Mouse (Mus musculus): Measurements from ENCODE around the gene Elf2. TPM values are rescaled to one million over a fixed set of nuclear protein-coding genes. Genes with fewer than 3 reads are reported as not detected.

The Elf2 gene
- polyA plus RNA-seq, 1 experiment: 106 TPM

GRCm38 (mm10) chr3:51372883-51373282 is 32.4 kb upstream of the Elf2 start:
- TF ChIP-seq POLR2A (IDR thresholded peaks at IDR 0.05; ENCODE audit: control insufficient read depth, extremely low read depth, insufficient read depth, low read length, poor library complexity) (no peak), CTCF (IDR thresholded peaks at IDR 0.05; ENCODE audit: borderline replicate concordance, control insufficient read depth, extremely low read depth, insufficient read depth, low read length, poor library complexity) (no peak)
- Histone ChIP-seq H3K36me3 (ENCODE audit: control insufficient read depth, insufficient read depth, low read length) (no peaks in the 10 kb centered on the region), H3K4me1 (replicated peaks; ENCODE audit: control insufficient read depth, insufficient read depth, low read length) (no peaks in the 10 kb centered on the region), H3K27ac (ENCODE audit: control insufficient read depth, insufficient read depth, low read length) (no peak overlapping the region), H3K4me3 (ENCODE audit: control insufficient read depth, insufficient read depth, low read length) (no peak overlapping the region), H3K27me3 (ENCODE audit: control insufficient read depth, insufficient read depth, low read length) (no peaks in the 10 kb centered on the region)
- 37% methylated on average over 5 of the region's 5 CpGs for WGBS
- no peak for DNase-seq

- no peaks in the 10 kb centered on the region for H3K27me3 ChIP-seq (ENCODE audit: control insufficient read depth, insufficient read depth, low read length)
- no peaks in the 10 kb centered on the region for H3K36me3 ChIP-seq (ENCODE audit: control insufficient read depth, insufficient read depth, low read length)
- WGBS: 99% methylated on average over 2 of the region's 2 CpGs
- no peak for TF ChIP-seq CTCF (IDR thresholded peaks at IDR 0.05; ENCODE audit: borderline replicate concordance, control insufficient read depth, extremely low read depth, insufficient read depth, low read length, poor library complexity)
- TF ChIP-seq POLR2A (IDR thresholded peaks at IDR 0.05; ENCODE audit: control insufficient read depth, extremely low read depth, insufficient read depth, low read length, poor library complexity): no peak
- no peak for DNase-seq
- no peak overlapping the region for H3K4me3 ChIP-seq (ENCODE audit: control insufficient read depth, insufficient read depth, low read length)
- no peak overlapping the region for H3K27ac ChIP-seq (ENCODE audit: control insufficient read depth, insufficient read depth, low read length)
- H3K4me1 ChIP-seq (replicated peaks; ENCODE audit: control insufficient read depth, insufficient read depth, low read length): no peaks in the 10 kb centered on the region
Observed at GRCm38 (mm10) chr3:51371826-51372225, 31.4 kb upstream of the Elf2 start.

GRCm38 (mm10) chr3:51368011-51368410 is 27.5 kb upstream of the Elf2 start:
- Histone ChIP-seq H3K27ac (ENCODE audit: control insufficient read depth, insufficient read depth, low read length) (no peak overlapping the region), H3K27me3 (ENCODE audit: control insufficient read depth, insufficient read depth, low read length) (no peaks in the 10 kb centered on the region), H3K4me1 (replicated peaks; ENCODE audit: control insufficient read depth, insufficient read depth, low read length) (peaks cover 2% of the 10 kb centered on the region; the same call in 1 of the 2 replicates), H3K36me3 (ENCODE audit: control insufficient read depth, insufficient read depth, low read length) (no peaks in the 10 kb centered on the region), H3K4me3 (ENCODE audit: control insufficient read depth, insufficient read depth, low read length) (no peak overlapping the region)
- WGBS: 94% methylated on average over 4 of the region's 4 CpGs
- TF ChIP-seq POLR2A (IDR thresholded peaks at IDR 0.05; ENCODE audit: control insufficient read depth, extremely low read depth, insufficient read depth, low read length, poor library complexity) (no peak), CTCF (IDR thresholded peaks at IDR 0.05; ENCODE audit: borderline replicate concordance, control insufficient read depth, extremely low read depth, insufficient read depth, low read length, poor library complexity) (no peak)
- no peak for DNase-seq

- Histone ChIP-seq H3K36me3 (ENCODE audit: control insufficient read depth, insufficient read depth, low read length) (no peaks in the 10 kb centered on the region), H3K27me3 (ENCODE audit: control insufficient read depth, insufficient read depth, low read length) (no peaks in the 10 kb centered on the region), H3K4me3 (ENCODE audit: control insufficient read depth, insufficient read depth, low read length) (no peak overlapping the region), H3K4me1 (replicated peaks; ENCODE audit: control insufficient read depth, insufficient read depth, low read length) (peaks cover 2% of the 10 kb centered on the region; the same call in 1 of the 2 replicates), H3K27ac (ENCODE audit: control insufficient read depth, insufficient read depth, low read length) (no peak overlapping the region)
- WGBS: 96% methylated on average over 4 of the region's 4 CpGs
- TF ChIP-seq POLR2A (IDR thresholded peaks at IDR 0.05; ENCODE audit: control insufficient read depth, extremely low read depth, insufficient read depth, low read length, poor library complexity) (no peak), CTCF (IDR thresholded peaks at IDR 0.05; ENCODE audit: borderline replicate concordance, control insufficient read depth, extremely low read depth, insufficient read depth, low read length, poor library complexity) (no peak)
- DNase-seq: no peak
Observed at GRCm38 (mm10) chr3:51366926-51367325, 26.5 kb upstream of the Elf2 start.

GRCm38 (mm10) chr3:51365517-51365882 is 25.0 kb upstream of the Elf2 start:
- Histone ChIP-seq H3K4me1 (replicated peaks; ENCODE audit: control insufficient read depth, insufficient read depth, low read length) (peaks cover 2% of the 10 kb centered on the region; the same call in 1 of the 2 replicates), H3K36me3 (ENCODE audit: control insufficient read depth, insufficient read depth, low read length) (no peaks in the 10 kb centered on the region), H3K27me3 (ENCODE audit: control insufficient read depth, insufficient read depth, low read length) (no peaks in the 10 kb centered on the region), H3K27ac (ENCODE audit: control insufficient read depth, insufficient read depth, low read length) (no peak overlapping the region), H3K4me3 (ENCODE audit: control insufficient read depth, insufficient read depth, low read length) (no peak overlapping the region)
- no peak for DNase-seq
- 1% methylated on average over 3 of the region's 3 CpGs for WGBS
- TF ChIP-seq CTCF (IDR thresholded peaks at IDR 0.05; ENCODE audit: borderline replicate concordance, control insufficient read depth, extremely low read depth, insufficient read depth, low read length, poor library complexity): no peak
- TF ChIP-seq POLR2A (IDR thresholded peaks at IDR 0.05; ENCODE audit: control insufficient read depth, extremely low read depth, insufficient read depth, low read length, poor library complexity): no peak

- peak overlapping the region; percentile 24 for H3K4me3 ChIP-seq (ENCODE audit: control insufficient read depth, insufficient read depth, low read length)
- no peaks in the 10 kb centered on the region for H3K27me3 ChIP-seq (ENCODE audit: control insufficient read depth, insufficient read depth, low read length)
- DNase-seq: peak; percentile 78
- no peak overlapping the region for H3K27ac ChIP-seq (ENCODE audit: control insufficient read depth, insufficient read depth, low read length)
- H3K4me1 ChIP-seq (replicated peaks; ENCODE audit: control insufficient read depth, insufficient read depth, low read length): peaks cover 2% of the 10 kb centered on the region; the same call in 1 of the 2 replicates
- H3K36me3 ChIP-seq (ENCODE audit: control insufficient read depth, insufficient read depth, low read length): no peaks in the 10 kb centered on the region
- TF ChIP-seq POLR2A (IDR thresholded peaks at IDR 0.05; ENCODE audit: control insufficient read depth, extremely low read depth, insufficient read depth, low read length, poor library complexity) (no peak), CTCF (IDR thresholded peaks at IDR 0.05; ENCODE audit: borderline replicate concordance, control insufficient read depth, extremely low read depth, insufficient read depth, low read length, poor library complexity) (peak; percentile 72; the same call in 1 of the 2 replicates)
- WGBS: 11% methylated on average over 31 of the region's 31 CpGs
Observed at GRCm38 (mm10) chr3:51364703-51365516, 24.4 kb upstream of the Elf2 start.

Data from thymus, adult 2 months (tissue).